Mouse (Mus musculus) cerebellum, postnatal 25 days (tissue): ENCODE data around the gene Gm28374.
"Not testable (repeated sequence)": the region's sequence is repeated elsewhere in the genome, so short reads cannot be mapped to it uniquely, and the experiment has no call there.

Source experiments
- DNase-seq, 2 experiments: peaks; one replicate each; pipeline ENCODE4 v3.0.0; 2021; ENCODE audit warnings: mixed read lengths in 2 of 2

Gm28374 gene

DNA sequence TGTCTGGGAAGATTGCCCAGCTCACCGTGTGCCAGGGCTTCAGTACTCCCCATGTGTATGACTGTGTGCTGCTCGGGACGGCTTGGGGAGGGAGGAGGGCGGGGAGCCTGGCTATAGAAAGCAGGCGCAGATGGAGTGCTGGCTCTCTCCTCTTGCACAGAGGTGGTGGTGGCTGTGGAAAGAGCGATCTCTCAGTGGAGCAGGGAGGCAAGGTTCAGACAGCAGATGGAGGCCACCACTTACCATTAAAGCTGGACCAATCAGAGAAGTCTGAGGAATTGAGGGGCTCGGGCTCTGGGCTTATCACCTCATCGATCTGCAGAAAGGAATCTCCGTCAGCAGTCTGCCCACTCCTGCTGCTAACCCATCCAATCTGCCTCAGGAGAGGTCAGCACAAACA is at the start of gene Gm28374:
TSS of gene Gm28374 (minus strand) at position 101 of the 400 bp plus-strand sequence.
- no peak for DNase-seq

DNA sequence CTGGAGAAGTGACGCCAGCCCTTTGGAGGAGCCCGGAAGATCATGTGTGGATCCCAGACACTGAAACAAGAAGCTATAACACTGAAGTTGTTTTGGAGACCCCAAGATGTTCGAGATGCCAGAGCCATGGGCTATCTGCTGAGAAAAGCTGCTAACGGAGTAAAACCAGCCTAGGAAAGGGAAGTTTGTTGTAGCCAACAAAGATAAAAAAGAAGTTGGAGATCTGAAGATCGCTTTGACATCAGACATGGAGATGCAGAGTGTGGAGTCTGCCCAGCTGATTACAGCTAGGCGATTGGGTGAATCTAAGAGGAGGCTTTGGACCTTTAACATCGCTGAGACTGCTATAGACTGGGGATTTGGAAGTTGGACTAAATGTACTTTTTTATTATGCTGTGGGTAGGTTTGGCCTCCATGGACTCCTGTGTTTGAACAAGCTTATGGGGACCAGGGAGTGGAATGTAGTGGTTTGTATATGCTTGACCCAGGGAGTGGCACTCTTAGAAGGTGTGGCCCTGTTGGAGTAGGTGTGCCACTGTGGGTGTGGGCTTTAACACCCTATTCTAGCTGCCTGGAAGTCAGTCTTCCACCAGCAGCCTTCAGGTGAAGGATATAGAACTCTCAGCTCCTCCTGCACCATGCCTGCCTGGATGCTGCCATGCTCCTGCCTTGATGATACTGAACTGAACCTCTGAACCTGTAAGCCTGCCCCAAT is 48.5 kb upstream of the Gm28374 start:
- DNase-seq, result not testable (repeated sequence)

DNA sequence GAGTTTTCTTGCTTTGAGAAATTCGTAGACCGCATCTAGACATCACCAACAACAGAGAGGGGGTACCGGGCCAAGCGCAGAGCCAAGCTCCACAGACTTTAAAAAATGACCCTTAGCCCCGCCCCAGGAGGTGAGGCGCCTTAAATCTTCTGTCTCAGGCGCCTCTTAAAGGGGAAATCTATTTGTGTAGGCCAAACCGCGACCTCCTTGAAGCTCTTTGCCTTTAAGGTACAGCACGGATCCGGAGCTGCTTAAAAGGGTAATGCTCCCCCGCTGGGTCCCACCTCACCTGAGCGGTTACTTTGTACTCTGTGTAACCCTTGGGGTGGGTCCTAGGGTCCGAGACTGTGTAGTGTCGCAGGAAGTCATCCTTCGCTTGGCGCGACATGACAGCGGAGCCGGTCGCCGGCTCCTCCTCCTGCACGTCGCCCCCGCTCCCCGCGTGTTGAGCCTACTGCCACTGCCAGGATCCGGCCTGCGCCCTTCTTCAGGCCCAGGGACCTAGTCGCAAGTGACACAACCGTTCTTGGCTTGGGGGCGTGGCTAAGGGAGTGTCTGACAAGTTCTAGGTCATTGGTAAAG is 45.8 kb upstream of the Gm28374 start, which contains the start of gene Snx15:
TSS of gene Snx15 (minus strand) at position 545 of the 582 bp plus-strand sequence.
- DNase-seq, result peak; percentile 98

DNA sequence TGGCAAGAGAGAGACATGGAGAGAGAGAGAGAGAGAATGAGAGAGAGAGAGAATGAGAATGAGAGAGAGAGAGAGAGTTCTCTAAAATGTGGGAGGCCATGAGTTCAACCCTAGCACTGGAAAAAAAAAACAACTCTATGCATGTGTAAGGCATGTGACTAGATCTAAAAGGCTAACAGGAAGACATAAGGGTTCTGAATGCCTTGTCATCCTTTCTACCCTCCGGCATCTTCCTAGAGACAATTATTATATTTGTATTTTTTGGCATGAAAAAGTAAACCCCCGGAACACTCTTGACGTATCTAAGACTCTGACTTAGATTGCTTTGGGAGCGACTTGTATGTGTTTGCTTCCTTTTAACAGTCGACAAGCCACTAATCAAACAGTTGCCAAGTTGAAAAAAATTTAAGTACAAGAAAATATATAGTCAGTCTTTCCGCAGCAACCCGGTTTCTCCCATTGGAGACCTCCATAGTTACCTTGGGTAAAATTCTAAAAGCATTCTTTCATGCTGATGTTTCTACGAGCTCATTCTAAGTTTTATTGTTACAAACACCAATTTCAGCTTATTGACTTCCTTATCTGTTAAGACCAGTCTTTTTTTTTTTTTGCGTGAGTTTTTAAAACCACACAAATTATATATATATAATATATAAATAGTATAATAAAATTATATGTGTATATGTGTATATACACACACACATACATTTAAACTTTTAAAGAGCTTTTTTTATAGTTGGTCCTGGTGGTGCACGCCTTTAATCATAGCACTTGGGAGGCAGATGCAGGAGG is 44.9 kb upstream of the Gm28374 start:
- no peak for DNase-seq

DNA sequence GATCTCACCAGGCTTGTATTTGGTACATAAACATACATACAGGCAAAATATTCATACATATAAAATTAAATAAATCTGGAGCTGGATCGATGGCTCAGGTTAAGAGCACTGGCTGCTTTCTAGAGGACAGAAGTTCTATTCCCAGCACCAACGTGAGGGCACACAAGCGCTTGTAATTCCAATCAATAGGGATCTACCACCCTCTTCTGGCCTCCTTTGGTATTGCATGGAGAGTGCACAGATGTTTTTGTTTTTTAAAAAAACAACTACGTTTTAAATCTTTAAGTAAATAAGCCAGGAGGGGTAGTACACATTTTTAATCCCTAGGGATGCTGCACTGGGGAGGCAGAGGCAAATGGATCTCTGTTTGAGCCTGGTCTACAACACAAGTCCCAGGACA is 44.2 kb upstream of the Gm28374 start:
- peak in 1 of 2 experiments; percentile 72 for DNase-seq

DNA sequence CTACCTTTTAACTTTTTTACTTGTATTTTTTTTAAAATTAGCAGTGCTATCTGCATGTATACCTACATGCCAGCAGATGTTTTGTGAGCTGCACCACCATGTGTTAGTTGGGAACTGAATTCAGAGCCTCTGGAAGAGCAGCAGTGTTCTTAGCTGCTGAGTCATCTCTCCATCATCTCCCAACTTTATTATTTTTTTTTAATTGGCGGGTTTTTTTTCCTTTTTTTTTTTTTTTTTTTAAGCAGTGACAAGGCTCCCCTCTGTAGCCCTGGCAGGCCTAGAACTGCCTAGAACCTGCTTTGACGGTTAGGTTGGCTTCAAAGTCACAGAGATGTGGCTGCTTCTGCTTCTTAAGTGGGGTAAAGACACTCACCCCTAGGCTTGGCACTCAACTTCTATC is 42.8 kb upstream of the Gm28374 start:
- no peak for DNase-seq

DNA sequence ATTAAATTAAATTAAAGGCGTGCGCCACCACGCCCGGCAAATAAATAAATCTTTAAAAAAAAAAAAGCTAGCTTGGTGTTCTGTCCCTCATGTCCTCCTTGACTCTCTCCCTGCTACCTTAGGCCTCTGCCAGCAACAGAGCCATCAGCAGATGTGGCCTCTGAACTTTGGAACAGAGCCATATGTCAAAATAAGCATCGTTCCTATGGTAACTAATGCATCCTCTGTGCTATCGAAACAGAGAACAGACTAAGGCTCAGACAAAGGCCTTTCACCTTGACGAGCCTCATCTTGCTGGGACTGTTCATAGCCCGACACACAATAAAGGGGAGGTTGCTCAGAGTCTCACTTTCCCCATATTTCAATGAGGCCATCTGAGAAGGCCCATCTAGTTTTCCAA is 41.3 kb upstream of the Gm28374 start:
- no peak for DNase-seq

DNA sequence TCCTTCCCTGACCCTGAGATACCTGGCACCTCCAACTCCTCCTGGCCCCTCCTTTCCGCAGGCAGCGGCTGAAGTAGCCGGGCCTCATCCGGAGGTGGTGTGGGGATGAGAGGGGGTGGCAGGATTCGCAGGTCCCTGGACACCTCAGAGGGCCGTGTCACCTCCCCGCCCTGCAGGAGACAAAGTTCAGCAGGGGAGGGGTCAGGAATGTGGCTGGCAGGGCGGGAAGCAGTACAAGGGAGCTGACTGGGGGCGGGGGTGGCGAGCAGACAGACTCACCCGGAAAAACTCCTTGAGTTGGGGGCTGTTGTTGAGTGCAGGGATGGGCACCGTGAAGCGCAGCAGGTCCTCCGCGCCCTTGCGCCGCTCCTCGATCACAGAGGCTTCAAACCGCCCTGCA is 39.7 kb upstream of the Gm28374 start:
- no peak for DNase-seq

DNA sequence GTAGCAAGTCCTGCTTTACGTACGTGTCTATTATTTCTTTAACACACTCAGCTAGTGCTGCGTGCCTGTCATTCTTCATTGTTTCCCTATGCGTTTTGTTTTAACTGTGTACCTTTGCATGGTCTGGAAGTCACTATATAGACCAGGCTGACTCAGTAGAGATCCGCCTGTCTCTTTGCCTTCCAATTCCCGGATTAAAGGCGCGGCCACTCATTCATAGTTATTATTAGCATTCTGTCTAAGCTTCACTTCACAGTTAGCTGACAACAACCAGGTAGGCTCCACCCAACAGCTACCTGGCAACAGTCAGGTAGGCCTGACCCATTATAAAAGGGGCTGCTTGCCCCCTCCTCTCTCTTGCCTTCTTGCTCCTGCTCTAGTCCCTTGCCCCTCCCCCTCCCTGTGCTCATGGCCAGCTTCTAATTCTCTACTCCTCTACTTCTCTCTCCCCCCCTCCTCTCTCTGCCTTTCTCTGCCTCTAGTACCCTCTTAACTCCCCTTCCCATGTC is 36.7 kb upstream of the Gm28374 start:
- peak in 1 of 2 experiments; percentile 52 for DNase-seq

DNA sequence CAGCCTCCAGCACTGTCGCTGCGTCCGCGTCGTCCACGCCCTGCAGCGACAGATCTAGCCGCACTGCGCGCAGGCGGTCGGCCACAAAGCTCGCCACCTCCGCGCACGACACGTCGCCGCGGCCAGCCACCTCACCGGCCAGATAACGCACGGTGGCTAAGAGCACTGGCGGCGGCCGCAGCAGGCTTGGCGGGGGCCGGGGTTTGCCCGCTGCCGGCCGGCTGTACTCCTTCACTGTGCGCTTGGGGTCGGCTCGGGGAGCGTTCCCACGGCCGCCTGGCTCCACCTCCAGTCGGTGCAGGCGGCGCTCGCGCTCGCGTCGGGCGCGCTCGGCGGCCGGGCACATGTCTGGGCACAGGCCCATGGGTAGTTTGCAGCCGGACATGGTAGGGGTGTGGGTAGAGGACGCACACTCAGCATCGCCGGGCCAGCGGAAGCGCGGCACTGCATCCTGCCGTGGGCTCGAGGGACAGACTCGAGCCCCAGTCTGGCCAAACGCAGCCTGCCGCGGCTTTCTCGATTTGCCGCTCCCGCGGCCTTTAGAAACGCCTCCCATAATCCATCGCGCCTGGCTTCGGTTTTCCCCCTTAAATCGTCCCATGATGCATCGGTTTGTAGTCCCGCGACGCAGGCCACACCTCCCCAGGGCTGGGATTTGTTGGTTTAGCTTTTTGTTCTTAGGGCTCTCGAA is 36.1 kb upstream of the Gm28374 start, which contains the start of gene Sac3d1:
TSS of gene Sac3d1 (minus strand) at position 665 of the 691 bp plus-strand sequence.
- peak; percentile 91 for DNase-seq

DNA sequence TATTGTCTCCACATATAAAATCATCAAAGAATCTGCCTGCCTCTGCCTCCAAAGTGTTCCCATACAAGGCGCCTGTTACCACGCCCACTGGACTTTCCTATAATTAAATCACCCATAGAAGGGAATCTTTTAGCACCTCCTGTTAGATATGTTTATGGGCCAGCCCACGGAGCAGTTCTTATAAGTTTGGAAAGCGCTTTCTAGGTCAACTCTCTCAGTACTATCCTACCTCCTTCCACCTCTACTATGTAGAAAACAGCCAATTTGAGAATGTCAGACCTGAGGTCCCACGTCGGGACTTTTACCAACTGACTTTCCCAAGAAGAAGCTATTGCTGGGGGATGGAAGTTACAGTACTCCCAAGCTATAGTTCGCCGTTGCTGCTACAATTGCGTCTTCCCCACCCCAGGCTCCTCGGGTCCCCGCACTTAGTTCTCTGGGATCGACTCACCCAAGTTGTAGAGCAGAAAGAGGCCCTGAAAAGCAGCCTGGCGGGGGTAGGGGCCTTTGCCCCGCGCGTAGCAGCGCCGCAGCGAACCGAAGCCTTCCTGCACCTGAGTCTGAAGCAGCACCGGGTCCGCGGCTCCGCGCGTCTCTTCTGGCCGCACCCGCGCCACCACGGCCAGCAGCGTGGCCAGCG is 35.4 kb upstream of the Gm28374 start:
- no peak for DNase-seq

DNA sequence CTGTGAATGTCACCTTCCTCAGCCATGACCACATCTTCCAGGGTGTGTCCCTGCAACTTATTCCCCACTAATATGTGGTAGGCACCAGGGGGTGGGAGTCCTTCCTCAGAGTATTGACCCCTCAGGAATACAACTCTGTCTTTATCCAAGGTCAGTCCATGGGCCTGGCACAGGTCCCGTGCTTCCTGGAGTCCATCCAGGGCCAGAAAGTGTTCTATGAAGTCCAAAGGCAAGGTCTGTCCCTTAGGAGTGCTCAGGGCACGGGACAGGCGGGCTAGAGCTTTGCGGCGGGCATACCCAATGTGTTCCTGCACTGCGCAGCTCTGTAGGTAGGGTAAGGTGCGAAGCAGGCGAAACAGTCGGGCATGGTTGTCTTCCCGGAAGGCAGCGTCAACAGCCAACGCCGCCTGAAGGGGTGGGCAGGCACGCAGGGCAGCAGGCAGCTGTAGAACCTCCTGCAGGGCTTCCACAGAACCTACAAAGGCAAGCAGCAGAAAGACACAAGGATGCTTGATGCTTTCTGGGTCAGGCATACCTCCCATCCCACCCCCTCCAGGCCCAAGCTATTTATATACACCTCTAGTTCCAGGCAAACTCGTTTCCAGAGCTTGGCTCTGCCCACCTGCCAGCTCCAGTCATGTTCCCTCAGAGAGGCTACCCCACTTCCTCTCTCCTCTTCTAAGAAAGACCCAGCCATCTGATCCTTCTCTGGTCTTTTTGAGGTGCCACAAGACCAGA is 34.2 kb upstream of the Gm28374 start:
- DNase-seq, result peak; percentile 32 to 56

DNA sequence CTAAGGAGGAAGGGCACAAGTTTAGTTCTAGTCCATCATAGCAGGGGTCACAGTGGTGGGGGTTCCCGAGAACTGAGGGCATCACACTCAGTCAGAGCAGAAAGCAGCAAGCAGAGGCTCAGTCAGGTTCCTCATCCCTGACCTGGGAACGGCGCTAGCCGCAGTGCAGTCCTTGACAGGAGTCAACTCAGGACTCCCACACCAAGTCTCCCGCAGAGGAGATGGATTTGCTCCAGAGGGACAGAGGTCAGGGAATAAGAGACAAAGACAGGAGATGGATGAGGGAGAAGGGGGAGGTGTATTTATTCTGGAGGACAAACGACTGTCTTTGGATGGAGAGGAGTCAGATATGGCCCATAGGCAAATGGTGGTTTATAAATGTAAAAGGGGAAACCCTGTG is 31.1 kb upstream of the Gm28374 start:
- no peak for DNase-seq

DNA sequence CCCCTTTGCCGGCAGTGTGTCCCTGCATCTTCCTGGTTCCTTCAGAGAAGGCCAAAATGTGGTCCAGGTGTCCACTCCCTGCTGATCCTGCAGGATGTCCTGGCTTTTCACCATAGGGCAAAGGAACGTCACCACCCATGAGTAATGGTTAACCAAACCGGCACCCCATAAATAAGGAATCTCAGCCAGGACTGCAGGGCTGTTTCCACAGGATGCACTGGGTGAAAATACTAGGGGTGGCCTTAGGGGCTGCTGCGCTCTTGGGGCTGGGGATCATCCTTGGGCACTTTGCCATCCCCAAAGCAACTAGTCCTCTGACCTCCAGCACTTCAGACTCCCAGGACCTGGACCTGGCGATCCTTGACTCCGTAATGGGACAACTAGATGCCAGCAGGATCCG is 23.5 kb upstream of the Gm28374 start, which contains the start of gene Naaladl1:
TSS of gene Naaladl1 (plus strand) at position 197 of the 400 bp plus-strand sequence.
- DNase-seq, result no peak

DNA sequence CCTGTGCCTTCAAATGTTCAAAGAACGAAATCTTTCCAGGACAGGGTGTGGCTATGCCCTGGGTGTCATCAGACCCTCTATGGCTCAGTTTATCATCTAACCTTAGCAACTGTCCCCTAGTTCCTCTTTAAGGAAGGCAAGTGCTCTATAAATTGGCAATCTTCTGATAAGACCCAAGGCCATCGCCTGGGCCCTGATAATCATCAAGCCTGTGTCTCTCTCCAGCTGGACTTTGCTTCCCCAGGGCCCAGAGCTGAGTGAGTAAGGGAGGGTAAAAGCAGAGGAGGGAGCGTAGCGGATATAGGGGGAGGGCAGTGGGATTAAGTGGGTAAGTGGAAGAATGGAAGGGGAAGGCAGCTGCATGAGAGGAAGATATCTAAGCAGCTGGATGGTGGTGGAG is 22.4 kb upstream of the Gm28374 start:
- no peak for DNase-seq

DNA sequence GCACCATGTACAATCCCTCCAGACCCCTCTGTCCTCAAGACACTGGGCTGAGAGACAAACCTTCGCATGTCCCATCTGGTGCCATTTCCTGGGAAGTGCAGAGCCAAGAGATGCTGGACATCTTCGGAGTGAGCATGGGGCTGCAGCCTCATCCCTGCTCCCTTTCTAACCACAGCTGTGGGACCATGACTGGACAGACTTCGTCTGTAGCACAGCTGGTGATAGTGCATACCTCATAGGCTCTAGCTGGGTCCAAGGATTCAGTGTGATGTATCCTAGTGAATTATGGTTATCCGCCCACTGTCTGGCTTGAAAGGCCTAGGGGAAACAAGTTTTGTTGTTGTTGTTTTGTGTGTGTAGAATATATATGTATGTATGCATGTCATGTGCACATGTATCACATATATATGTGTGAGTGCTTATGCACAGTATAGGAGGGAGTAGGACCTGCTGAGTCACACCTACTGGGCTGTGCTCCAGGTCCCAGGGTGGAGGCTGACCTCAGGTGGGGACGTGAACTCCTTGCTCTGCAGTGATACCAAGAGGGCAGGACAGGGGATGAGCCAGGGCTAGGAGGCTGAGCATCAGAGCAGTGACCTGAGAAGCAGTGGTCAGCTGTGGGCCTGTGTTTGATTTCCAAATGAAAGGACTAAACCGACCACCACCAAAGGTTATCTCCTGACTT is 20.3 kb upstream of the Gm28374 start:
- DNase-seq, result no peak

DNA sequence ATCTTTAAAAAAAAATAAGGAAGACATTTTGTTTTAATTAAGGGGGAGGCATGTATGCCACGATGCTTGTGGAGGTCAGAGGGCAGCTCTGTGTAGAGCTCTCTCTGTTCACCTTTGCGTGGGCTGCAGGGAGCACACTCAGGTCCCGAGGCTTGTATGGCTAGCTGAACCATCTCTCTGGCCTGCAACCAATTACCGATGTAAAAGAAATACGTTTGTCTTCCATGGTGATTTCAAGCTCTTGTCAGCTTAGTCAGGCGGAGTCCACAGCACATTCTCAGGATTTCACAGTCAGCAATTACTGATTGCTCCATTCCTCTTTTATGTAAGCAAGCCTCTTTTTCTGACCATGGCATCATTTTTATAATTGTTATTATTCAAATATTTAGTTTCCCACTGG is 19.1 kb upstream of the Gm28374 start:
- DNase-seq, result no peak

DNA sequence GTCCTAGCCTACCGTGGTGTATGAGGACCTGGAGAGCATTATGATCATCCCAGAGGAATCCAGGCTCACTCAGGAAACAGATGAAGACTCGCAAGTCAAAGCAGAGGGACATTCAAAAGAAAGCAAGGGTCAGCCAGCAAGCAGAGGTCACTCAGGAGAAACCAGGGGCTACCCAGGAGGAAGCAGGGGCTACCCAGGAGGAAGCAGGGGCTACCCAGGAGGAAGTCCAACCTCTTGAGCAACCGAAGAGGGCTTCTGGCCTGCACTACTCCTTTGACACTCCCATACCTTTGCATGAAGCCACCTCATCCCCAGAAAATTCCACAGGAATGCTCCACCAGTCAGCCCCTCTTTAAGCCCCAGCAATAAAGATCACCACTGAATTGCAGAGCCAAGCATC is 15.8 kb upstream of the Gm28374 start:
- DNase-seq, result no peak

DNA sequence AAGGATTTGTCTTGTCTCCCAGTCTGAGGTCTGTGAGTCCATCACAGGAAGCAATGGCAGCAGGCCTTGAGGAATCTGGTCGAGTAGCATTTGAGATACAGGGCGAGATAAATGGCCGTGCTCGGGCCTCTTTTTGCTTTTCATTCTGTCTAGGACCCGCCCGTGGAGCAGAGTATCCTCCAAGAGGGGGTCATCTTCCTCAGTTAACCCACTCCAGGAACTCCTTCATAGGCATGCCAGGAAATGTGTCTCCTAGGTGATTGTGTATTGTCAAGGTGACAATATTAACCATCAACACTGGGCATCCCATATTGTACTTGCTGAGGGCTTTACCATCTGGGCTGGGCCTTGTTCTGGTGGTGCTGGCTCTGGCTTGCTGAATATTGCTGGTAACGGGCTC is 12.1 kb upstream of the Gm28374 start, which contains the start of gene AC131692.1:
TSS of gene AC131692.1 (plus strand) at position 301 of the 400 bp plus-strand sequence.
- no peak for DNase-seq

DNA sequence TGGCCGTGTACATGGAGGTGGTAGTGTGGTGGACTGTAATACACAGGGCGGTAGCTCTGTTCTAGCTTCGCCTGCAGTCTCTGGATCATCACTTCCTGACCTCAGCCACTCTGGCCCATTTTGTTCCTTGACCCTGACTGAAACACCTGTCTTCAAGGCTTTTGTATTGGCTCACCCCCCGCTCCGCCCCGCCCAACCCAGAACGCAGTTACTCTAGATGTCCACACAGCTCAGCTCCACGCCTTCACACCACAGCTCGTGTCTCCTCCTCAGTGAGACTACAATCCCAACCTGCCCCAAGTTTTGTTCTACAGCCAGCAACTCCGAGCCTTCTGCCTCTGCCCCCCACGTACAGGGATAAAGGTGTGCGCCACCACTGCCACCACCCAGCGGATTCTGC is 6.8 kb upstream of the Gm28374 start:
- no peak for DNase-seq

DNA sequence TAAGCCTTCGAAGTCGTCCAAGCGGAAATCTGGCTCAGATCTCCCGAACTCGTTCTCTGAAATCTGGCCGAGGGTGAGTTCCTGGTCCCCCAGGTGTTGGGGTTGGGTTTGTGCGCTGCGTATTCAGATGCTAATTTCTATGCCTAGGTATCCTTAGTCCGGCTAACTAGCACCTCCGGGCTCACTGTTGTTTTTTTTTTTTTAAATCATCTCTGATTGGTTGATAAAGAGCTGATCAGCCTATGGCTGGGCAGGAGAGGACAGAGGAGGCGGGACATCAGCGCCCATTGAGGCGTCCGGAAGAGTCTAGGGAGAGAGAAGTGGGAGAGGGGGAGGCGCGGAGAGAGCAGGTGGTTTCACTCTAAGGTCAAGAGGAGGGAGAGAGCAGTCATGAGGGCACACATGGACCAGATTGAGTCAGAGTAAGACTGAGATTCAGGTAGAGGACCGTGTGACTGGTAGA is 3.4 kb upstream of the Gm28374 start:
- DNase-seq, result peak in 1 of 2 experiments; percentile 41
